Mouse (Mus musculus) spleen, adult 2 months (tissue): ENCODE measurements around the gene Smim15.

Experiments used
- CTCF ChIP-seq: fragments of 200-500 bp; IDR thresholded peaks from 2 replicates; pipeline ENCODE4 v1.5.1; 2011; ENCODE audit warnings: mild to moderate bottlenecking, inconsistent platforms; ENCODE audit not compliant: insufficient read depth, insufficient read length, insufficient replicate concordance; ENCODE audit errors: extremely low read depth
- POLR2A ChIP-seq: fragments of 200-500 bp; IDR thresholded peaks from 2 replicates; pipeline ENCODE4 v1.6.1; 2011; ENCODE audit warnings: low read depth, low read length, inconsistent platforms

- TF ChIP-seq CTCF (no peak), POLR2A (no peak)
Observed at GRCm38 (mm10) chr13:108066021-108066420, 21.8 kb downstream of the Smim15 start.
